Mouse (Mus musculus) heart, embryonic 11.5 days (tissue): ENCODE measurements around the gene Il1rl1. TPM values are rescaled to one million over a fixed set of nuclear protein-coding genes. Genes with fewer than 3 reads are reported as not detected.

Experiments used
- ATAC-seq: fragments of 200-750 bp; cut with Nextera tagmentation; replicated peaks from 2 replicates; pipeline ENCODE4 v1.8.0; 2017; ENCODE audit warnings: moderate library complexity; ENCODE audit not compliant: insufficient number of reproducible peaks, low FRiP score, low TSS enrichment
- H3K27ac ChIP-seq: fragments of 300-500 bp; sonication (generic); 2 replicates; pipeline ENCODE4 v1.5.1; 2014; ENCODE audit warnings: mild to moderate bottlenecking, low read depth, low read length
- H3K27me3 ChIP-seq: fragments of 300-500 bp; sonication (generic); 2 replicates; pipeline ENCODE4 v1.6.1; 2014; ENCODE audit warnings: mild to moderate bottlenecking, low read length, mixed read lengths; ENCODE audit not compliant: control insufficient read depth, insufficient read depth
- H3K36me3 ChIP-seq: fragments of 300-500 bp; sonication (generic); 2 replicates; pipeline ENCODE4 v1.6.1; 2014; ENCODE audit warnings: mild to moderate bottlenecking, low read length, moderate library complexity, mixed read lengths; ENCODE audit not compliant: control insufficient read depth, insufficient read depth
- H3K4me1 ChIP-seq: fragments of 300-500 bp; sonication (generic); 2 replicates; pipeline ENCODE4 v1.6.1; 2014; ENCODE audit warnings: low read length; ENCODE audit not compliant: control insufficient read depth, insufficient read depth
- H3K4me2 ChIP-seq: fragments of 300-500 bp; sonication (generic); 2 replicates; pipeline ENCODE4 v1.6.1; 2014; ENCODE audit warnings: mild to moderate bottlenecking, moderate library complexity
- H3K4me3 ChIP-seq: fragments of 300-500 bp; sonication (generic); 2 replicates; pipeline ENCODE4 v1.5.1; 2014; ENCODE audit warnings: low read depth, low read length
- H3K9ac ChIP-seq: fragments of 300-500 bp; sonication (generic); 2 replicates; pipeline ENCODE4 v1.6.1; 2014; ENCODE audit warnings: mild to moderate bottlenecking, low read depth, low read length, moderate library complexity
- H3K9me3 ChIP-seq: fragments of 300-500 bp; sonication (generic); replicated peaks from 2 replicates; pipeline ENCODE4 v1.6.1; 2016; ENCODE audit warnings: low read length; ENCODE audit not compliant: control insufficient read depth
- WGBS: fragments of 180-500 bp; shearing (Covaris S2); extraction: QIAGEN DNeasy Blood & Tissue Kit; methylation state at CpG from one replicate; pipeline ENCODE4 v1.1.7; 2014; ENCODE audit not compliant: insufficient replicate concordance; 5-methylcytosine and 5-hydroxymethylcytosine counted together
- polyA plus RNA-seq: library from polyadenylated mRNA; unstranded; fragments of >200 nt; fragmentation: Nextera tagmentation; extraction: Ambion mirVana; gene quantifications from 2 replicates; pipeline ENCODE4 v1.2.1, GENCODE M21; 2014

Il1rl1 gene
- polyA plus RNA-seq, 1 experiment from 2014 or later: 0.17 TPM

DNA sequence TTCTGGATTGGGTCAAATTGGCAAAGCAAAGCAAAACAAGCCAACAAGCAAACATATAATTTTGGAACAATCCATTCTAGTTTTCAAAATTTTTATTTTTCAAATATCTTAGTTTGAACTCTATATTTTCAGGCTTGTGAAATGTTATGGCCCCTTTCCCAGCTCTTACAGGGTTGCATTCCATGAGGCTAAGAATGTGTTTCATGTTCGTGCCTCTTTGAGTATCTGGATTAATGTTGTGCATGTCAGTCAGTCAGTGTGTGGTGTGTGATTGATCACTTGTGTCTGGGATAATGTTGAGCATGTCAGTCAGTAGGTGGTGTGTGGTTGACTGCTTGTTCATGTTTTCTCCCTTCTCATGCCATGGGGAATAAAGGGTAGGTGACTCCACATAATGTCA lies 1.5 kb upstream of the Il1rl1 start:
- Histone ChIP-seq H3K36me3 (no peaks in the 10 kb centered on the region), H3K9ac (no peak overlapping the region), H3K27ac (no peak overlapping the region), H3K4me2 (no peak overlapping the region), H3K4me1 (no peaks in the 10 kb centered on the region), H3K9me3 (no peaks in the 10 kb centered on the region), H3K27me3 (no peaks in the 10 kb centered on the region), H3K4me3 (no peak overlapping the region)
- 56% methylated on average over 1 of the region's 1 CpGs for WGBS
- no peak for ATAC-seq

DNA sequence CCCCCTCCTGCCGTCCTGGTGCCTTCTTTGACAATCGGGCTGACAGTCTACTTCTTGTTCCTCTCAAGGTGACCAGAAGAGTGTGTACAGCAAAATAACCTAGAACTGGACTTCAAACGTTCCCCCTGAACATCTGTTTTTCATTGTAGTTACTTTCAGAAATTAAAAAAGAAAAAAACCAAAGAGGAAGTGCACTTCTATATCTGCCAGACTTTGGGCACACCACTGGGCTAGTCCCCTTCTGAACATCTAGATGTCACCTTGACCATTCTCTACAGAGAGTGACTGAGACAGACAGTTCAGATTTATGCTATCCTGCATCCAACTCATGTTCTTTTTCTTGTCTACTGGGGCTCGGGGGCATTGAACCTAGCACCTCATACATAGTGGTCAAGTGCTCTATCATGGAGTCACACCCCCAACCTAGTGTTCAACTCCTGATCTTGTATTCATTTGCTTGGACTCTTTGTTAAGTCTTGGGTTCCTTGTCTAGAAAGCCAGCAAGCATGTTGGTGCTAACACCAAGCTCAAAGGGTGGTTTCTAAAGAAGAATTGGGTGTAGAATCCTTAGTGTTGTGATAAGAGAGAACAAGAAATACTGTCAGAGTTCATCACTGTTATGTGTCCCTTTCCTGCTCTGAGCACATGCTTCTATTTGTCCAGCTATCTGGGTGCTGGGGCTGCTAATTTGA lies 919 bp downstream of the Il1rl1 start:
- no peak overlapping the region for H3K4me3 ChIP-seq
- H3K4me2 ChIP-seq: no peak overlapping the region
- WGBS: 58% methylated on average over 4 of the region's 4 CpGs
- H3K4me1 ChIP-seq: no peaks in the 10 kb centered on the region
- no peak overlapping the region for H3K9ac ChIP-seq
- H3K9me3 ChIP-seq: no peaks in the 10 kb centered on the region
- no peak overlapping the region for H3K27ac ChIP-seq
- H3K27me3 ChIP-seq: no peaks in the 10 kb centered on the region
- H3K36me3 ChIP-seq: no peaks in the 10 kb centered on the region
- no peak for ATAC-seq

DNA sequence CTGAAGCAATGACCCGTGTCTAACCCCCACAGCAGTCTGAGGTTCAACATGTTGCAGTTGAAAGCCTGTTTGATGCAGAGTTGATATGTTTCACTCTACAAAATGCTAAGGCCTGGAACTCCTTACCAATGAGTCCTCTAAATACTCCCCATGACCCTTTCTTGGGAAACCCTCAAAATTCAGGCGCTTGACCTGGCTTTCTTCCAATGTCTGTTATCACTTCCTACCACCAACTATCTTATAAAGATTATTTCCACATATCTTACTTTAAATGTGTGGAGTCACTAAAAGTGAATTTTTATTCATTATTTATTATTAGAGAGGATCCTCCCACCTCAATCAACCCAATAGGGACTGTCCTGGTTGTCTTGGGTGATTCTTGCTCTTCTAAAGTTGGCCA lies 2.8 kb downstream of the Il1rl1 start:
- H3K36me3 ChIP-seq: no peaks in the 10 kb centered on the region
- H3K4me3 ChIP-seq: no peak overlapping the region
- no peaks in the 10 kb centered on the region for H3K27me3 ChIP-seq
- no peak overlapping the region for H3K27ac ChIP-seq
- H3K9ac ChIP-seq: no peak overlapping the region
- no peaks in the 10 kb centered on the region for H3K9me3 ChIP-seq
- H3K4me2 ChIP-seq: no peak overlapping the region
- H3K4me1 ChIP-seq: no peaks in the 10 kb centered on the region
- ATAC-seq: no peak
- WGBS: 69% methylated on average over 2 of the region's 2 CpGs

DNA sequence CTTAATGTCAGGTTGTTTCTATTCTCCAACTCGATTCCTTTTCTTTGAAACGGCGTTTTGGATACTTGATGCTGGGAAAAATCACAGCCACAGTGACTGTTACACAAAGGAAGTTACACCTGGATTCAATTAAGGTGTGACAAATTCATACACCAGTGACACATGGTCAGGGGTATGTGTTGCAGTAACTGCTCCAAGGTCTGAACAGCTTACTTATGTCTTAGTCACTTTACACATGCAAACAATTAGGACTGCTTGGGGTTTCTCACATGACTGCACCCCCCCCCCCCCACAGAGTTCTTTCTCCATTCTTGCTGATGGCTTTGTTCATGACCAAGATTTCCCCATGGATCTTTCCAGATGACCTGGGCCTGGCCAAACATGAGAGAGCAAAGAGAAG lies 6.6 kb downstream of the Il1rl1 start:
- H3K4me2 ChIP-seq: no peak overlapping the region
- no peaks in the 10 kb centered on the region for H3K36me3 ChIP-seq
- H3K9me3 ChIP-seq: no peaks in the 10 kb centered on the region
- ATAC-seq: no peak
- WGBS: 76% methylated on average over 3 of the region's 3 CpGs
- no peak overlapping the region for H3K9ac ChIP-seq
- H3K4me1 ChIP-seq: no peaks in the 10 kb centered on the region
- no peaks in the 10 kb centered on the region for H3K27me3 ChIP-seq
- H3K27ac ChIP-seq: no peak overlapping the region
- H3K4me3 ChIP-seq: no peak overlapping the region

DNA sequence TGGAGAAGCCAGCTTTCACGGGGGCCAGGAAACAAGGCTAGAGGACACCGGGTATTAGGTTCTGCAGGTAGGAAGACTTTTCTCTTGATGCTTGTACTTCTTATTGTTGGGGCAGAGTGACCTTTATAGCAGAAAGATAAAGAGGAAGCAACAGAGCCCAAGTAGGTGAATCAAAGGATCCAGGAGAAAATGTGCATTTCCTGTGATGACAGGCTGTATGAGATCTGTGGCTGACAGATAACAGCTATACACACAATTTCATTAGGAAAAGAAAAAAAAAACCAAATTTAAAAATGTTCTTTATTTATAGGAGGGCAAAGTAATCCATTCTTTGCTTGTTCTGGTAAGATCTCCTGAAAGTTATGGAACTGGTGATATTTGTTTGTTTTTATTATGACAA lies 8.0 kb downstream of the Il1rl1 start:
- no peak overlapping the region for H3K4me2 ChIP-seq
- ATAC-seq: no peak
- H3K9ac ChIP-seq: no peak overlapping the region
- 70% methylated on average over 2 of the region's 2 CpGs for WGBS
- no peaks in the 10 kb centered on the region for H3K9me3 ChIP-seq
- no peaks in the 10 kb centered on the region for H3K36me3 ChIP-seq
- H3K4me1 ChIP-seq: no peaks in the 10 kb centered on the region
- H3K27ac ChIP-seq: no peak overlapping the region
- H3K4me3 ChIP-seq: no peak overlapping the region
- no peaks in the 10 kb centered on the region for H3K27me3 ChIP-seq

DNA sequence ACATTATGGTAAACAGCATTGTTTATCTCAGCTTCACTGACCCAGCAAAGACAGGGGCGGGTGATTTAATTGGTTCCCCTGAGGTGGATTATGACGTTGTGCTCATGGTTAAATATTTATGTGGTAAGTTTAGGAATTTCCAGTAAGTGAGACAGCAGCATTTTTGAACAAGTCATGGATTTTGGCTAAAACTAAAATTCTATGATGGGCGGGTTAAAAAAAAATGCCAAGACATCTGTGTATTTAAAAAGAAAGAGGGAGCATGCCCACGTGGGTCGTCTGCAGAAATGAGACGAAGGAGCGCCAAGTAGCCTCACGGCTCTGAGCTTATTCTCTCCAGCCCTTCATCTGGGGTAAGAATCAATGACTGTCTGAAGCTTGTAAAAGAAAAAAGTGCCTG lies 10.1 kb downstream of the Il1rl1 start:
- Histone ChIP-seq H3K4me2 (no peak overlapping the region), H3K4me3 (no peak overlapping the region), H3K36me3 (no peaks in the 10 kb centered on the region), H3K9ac (no peak overlapping the region), H3K4me1 (no peaks in the 10 kb centered on the region), H3K27me3 (no peaks in the 10 kb centered on the region), H3K27ac (no peak overlapping the region), H3K9me3 (no peaks in the 10 kb centered on the region)
- WGBS: 80% methylated on average over 8 of the region's 8 CpGs
- ATAC-seq: no peak

DNA sequence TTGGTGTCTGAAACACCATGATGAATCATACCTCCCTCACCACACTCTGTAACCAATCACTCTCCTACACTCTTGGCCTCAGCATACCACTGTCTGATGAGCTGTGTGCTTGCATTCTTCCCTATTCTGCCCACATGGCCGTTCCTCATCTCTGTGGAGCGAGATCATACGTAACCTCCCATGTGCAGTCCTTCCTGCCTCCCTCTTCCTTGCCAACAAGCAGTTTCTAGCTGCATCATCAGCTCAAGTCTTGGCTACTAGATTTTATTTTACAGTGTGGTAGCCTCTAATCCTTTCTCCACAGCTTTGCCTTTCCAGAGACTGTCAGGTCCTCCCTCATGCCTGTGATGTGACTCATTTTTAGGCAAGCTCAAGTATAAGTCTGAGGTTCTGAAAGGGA lies 15.4 kb downstream of the Il1rl1 start:
- no peak overlapping the region for H3K4me2 ChIP-seq
- no peaks in the 10 kb centered on the region for H3K27me3 ChIP-seq
- no peak overlapping the region for H3K9ac ChIP-seq
- no peaks in the 10 kb centered on the region for H3K36me3 ChIP-seq
- H3K27ac ChIP-seq: no peak overlapping the region
- ATAC-seq: no peak
- no peaks in the 10 kb centered on the region for H3K4me1 ChIP-seq
- no peaks in the 10 kb centered on the region for H3K9me3 ChIP-seq
- H3K4me3 ChIP-seq: no peak overlapping the region
- WGBS: 73% methylated on average over 3 of the region's 3 CpGs

DNA sequence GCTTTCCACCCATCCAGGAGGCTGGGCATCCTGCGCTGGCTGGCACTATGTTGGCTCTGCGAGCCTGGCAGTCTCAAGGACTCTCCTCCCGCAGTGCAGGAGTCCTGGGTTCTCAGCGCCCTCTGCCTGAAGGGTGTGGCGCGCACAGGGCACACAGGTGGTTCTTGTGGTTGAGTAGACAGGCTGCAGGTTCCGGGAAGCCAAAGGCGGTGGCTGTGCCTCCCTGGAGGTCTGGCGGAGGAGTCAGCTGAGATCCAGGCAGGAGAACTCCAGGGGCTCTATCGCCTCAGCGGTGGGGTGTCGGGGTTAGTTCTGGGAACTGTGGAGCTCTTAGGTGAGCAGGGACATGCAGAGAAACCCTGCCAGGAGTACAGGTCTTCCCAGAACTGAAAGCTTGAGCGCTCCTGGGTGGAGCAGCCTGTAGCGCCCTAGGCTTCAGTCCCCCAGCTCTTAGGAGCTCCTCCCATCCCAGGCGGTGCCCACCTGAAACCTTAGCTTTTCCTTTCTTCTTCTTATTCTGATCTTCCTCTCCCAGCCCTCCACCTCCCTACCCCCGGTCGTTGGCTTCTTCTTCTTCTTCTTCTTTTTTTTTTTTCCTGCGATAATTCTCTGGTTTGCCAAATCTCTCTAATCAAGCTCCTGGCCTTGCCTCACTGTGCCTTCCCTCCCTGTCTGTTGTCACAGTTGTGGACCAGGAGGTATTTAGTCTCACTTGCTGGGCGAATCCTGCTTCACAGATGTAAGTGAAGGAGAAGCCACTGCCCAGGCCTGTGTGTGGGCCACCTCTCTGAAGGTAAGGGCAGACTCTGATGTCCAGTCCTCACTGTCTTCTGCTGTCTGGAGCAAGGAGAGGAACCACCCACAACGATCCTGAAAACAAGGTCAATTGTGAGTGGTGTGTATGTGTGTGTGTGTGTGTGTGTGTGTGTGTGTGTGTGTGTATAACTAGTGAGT lies 36.4 kb downstream of the Il1rl1 start, which contains the start of gene Il18r1:
TSS of gene Il18r1 (plus strand) at position 76 of the 954 bp plus-strand sequence.
- Histone ChIP-seq H3K36me3 (no peaks in the 10 kb centered on the region), H3K4me3 (no peak within 1 kb of the TSS), H3K9ac (no peak within 1 kb of the TSS), H3K27ac (no peak within 1 kb of the TSS), H3K4me1 (no peaks in the 10 kb centered on the region), H3K27me3 (no peaks in the 10 kb centered on the region), H3K9me3 (no peaks in the 10 kb centered on the region), H3K4me2 (peak within 1 kb of the TSS; percentile 16; the same call in 1 of the 2 replicates)
- WGBS: 31% methylated on average over 20 of the region's 20 CpGs
- ATAC-seq: no peak
